Mouse (Mus musculus): ENCODE results near the gene Tekt5. TPM values are rescaled to one million over a fixed set of nuclear protein-coding genes. Genes with fewer than 3 reads are reported as not detected.

Gene Tekt5
- polyA plus RNA-seq, 1 experiment from 2014 or later, result 0.35 TPM

DNA sequence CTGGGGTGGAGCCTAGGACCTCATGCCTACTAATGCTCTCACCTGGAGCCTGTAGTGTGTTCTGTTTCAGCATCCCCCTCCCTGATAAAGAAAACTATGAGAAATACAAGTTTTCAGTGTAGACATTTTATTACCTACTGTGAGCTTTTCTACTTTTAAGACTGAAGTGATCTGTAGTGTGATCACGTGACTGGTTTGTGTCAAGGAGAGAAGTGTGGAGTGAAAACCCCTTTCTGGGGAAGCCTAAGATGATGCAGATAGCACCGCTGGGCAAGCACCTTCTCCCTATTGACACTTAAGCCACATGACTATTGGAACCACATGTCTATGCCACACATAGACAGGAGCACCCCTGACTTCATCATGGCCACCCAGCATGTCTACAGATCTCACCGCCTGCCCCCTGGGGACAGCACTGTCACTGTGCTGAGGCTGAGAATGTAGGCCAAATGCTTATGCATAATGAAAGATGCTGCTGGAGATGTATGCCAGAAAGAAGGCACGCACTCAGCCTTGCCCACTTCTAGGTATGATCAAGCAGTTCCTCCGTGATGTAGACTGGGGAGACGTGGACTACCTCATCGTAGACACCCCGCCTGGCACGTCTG, 25.3 kb upstream of the Tekt5 start:
- Histone ChIP-seq H3K9me3 (ENCODE audit: control insufficient read depth, low read length) (no peaks in the 10 kb centered on the region), H3K4me3 (ENCODE audit: low read length) (no peak overlapping the region), H3K4me2 (ENCODE audit: low read depth, low read length) (no peak overlapping the region), H3K36me3 (ENCODE audit: control insufficient read depth, insufficient read depth, low read length) (peaks cover 27% of the 10 kb centered on the region), H3K27me3 (replicated peaks; ENCODE audit: control insufficient read depth, insufficient read depth, low read length) (no peaks in the 10 kb centered on the region), H3K27ac (ENCODE audit: low read length) (no peak overlapping the region), H3K4me1 (ENCODE audit: control insufficient read depth, insufficient read depth, low read length) (no peaks in the 10 kb centered on the region), H3K9ac (ENCODE audit: low read depth, low read length) (no peak overlapping the region)
- WGBS, result 95% methylated on average over 9 of the region's 9 CpGs
- no peak for ATAC-seq

DNA sequence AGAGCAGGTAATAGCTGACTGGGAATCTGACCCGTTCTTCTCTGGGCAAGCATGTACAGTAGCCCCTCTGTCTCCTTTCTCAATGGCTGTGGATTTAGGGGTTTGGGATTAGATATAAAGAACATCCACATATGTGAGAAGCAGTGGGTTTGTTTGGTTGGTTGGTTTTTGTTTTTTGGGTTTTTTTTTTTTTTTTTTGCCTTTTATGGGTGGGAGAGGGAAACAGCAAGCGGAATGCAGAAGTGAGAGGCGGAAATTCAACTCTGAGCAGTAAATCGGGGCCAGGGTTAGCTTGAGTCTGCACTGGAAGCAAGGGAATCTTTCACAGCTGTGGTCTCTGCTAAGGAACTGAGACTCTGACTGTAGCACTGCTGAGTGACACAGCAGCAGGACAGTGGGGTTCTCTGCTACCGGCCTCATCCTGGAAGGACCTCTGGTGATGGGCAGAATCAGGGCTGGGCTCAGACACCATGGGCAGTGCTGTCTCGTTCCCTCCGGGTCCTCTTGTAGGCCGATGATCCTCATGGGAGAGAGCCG, 22.5 kb upstream of the Tekt5 start:
- peaks cover 20% of the 10 kb centered on the region for H3K36me3 ChIP-seq (ENCODE audit: control insufficient read depth, insufficient read depth, low read length)

DNA sequence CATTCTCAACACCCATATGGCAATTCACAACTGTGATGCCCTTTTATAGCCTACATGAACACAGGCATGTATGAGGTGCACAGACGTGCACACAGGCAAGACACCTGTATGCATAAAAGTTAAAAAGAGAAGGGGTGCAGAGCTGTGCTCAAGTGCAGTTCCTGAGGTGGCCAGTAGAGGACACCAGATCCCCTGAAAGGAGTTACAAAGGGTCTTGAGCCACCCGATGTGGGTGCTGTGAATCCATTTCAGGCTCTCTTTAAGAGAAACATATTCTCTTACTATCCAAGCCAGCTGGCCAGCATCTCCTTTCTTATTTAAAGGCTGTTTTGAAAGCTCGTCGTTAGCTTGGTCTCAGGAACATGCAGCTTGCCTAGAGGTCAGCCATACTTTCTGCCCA, 21.6 kb upstream of the Tekt5 start:
- Histone ChIP-seq H3K36me3 (ENCODE audit: control insufficient read depth, insufficient read depth, low read length) (peaks cover 18% of the 10 kb centered on the region), H3K4me2 (ENCODE audit: low read depth, low read length) (no peak overlapping the region), H3K27ac (ENCODE audit: low read length) (no peak overlapping the region), H3K9ac (ENCODE audit: low read depth, low read length) (no peak overlapping the region), H3K27me3 (replicated peaks; ENCODE audit: control insufficient read depth, insufficient read depth, low read length) (no peaks in the 10 kb centered on the region), H3K4me1 (ENCODE audit: control insufficient read depth, insufficient read depth, low read length) (peaks cover 4% of the 10 kb centered on the region; the same call in 1 of the 2 replicates), H3K4me3 (ENCODE audit: low read length) (no peak overlapping the region), H3K9me3 (ENCODE audit: control insufficient read depth, low read length) (no peaks in the 10 kb centered on the region)
- no peak for ATAC-seq
- WGBS, result 92% methylated on average over 4 of the region's 4 CpGs

More for the DNA sequence above, 22.5 kb upstream of the Tekt5 start:
- 93% methylated on average over 9 of the region's 9 CpGs for WGBS
- Histone ChIP-seq H3K9me3 (ENCODE audit: control insufficient read depth, low read length) (no peaks in the 10 kb centered on the region), H3K9ac (ENCODE audit: low read depth, low read length) (no peak overlapping the region), H3K4me3 (ENCODE audit: low read length) (no peak overlapping the region), H3K4me2 (ENCODE audit: low read depth, low read length) (no peak overlapping the region), H3K27me3 (replicated peaks; ENCODE audit: control insufficient read depth, insufficient read depth, low read length) (no peaks in the 10 kb centered on the region), H3K27ac (ENCODE audit: low read length) (no peak overlapping the region), H3K4me1 (ENCODE audit: control insufficient read depth, insufficient read depth, low read length) (no peaks in the 10 kb centered on the region)
- ATAC-seq, result no peak

DNA sequence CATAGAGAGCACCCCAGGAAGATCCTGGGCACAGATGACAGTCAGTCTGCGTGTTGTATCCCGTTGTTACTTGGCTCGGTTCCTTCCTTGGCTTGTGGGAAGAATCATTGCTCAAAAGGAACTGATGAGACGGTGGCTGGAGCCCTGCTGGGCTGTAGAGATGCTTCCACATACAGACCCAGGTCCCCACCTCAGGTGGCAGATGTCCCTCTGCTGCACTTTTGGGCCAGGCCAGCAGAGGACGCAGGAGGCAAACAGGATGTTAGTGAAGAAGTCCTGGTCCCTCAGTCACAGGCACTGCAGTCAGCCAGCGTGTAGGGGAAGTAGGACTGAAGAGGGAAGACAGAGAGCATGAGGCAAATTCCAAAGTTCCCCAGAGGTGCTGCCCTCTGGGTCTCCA, 20.7 kb upstream of the Tekt5 start:
- no peaks in the 10 kb centered on the region for H3K9me3 ChIP-seq (ENCODE audit: control insufficient read depth, low read length)
- no peak overlapping the region for H3K27ac ChIP-seq (ENCODE audit: low read length)
- H3K4me2 ChIP-seq (ENCODE audit: low read depth, low read length), result no peak overlapping the region
- peaks cover 13% of the 10 kb centered on the region for H3K36me3 ChIP-seq (ENCODE audit: control insufficient read depth, insufficient read depth, low read length)
- H3K4me3 ChIP-seq (ENCODE audit: low read length), result no peak overlapping the region
- WGBS, result 78% methylated on average over 6 of the region's 6 CpGs
- H3K4me1 ChIP-seq (ENCODE audit: control insufficient read depth, insufficient read depth, low read length), result peaks cover 4% of the 10 kb centered on the region; the same call in 1 of the 2 replicates
- no peak overlapping the region for H3K9ac ChIP-seq (ENCODE audit: low read depth, low read length)
- no peaks in the 10 kb centered on the region for H3K27me3 ChIP-seq (replicated peaks; ENCODE audit: control insufficient read depth, insufficient read depth, low read length)
- no peak for ATAC-seq

DNA sequence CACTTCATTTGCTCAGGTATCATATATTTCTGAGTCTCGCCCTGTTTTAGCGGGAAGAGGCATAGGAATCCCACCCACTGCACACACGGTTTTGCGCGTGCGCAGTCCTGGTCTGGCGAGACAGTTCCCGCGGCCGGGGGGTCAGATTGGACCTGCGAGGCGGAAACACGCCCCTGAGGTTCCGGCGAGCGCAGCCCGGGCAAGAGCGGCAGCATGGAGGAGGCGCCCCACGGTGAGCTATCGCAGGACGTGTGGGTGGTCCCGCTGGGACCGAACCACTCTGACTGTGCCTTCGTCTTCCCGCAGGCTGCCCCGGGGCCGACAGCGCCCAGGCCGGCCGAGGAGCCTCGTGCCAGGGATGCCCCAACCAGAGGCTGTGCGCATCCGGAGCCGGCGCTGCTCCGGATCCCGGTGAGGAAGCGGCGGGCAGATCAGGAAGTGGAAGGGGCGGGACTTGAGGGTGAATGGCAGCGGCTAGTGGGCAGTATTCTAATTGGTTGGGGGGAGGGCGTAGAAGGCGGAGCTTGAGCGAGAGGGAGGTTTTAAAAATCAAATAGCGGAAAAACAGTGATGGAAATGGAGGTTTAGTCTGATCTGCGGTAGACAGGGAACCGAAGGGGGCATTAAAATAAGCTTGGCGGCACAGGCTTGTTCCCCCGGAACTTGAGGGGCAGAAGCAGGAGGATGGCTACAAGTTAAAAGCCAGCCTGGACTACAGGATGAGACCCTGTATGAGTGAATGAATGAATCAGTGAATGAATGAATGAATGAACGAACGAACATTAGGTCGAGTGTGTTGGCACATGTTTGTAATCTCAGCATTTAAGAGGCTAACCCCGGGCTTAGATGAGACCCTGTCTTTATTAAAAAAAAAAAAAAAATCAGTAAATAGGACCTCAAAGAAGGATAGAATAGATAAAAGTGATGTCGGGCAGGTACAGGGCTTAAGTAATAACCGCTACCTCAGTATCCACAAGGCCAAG, 16.8 kb upstream of the Tekt5 start, which contains the start of gene Nubp1:
TSS of gene Nubp1 (plus strand) at position 185 of the 983 bp plus-strand sequence.
- peak within 1 kb of the TSS; percentile 86 for H3K9ac ChIP-seq (ENCODE audit: low read depth, low read length)
- H3K27ac ChIP-seq (ENCODE audit: low read length), result peak within 1 kb of the TSS; percentile 91
- H3K36me3 ChIP-seq (ENCODE audit: control insufficient read depth, insufficient read depth, low read length), result 0 out of 2 replicates have a peak, but pooled peaks cover 3% of the 10 kb centered on the region
- H3K4me2 ChIP-seq (ENCODE audit: low read depth, low read length), result peak within 1 kb of the TSS; percentile 81
- 3% methylated on average over 56 of the region's 56 CpGs for WGBS
- H3K4me1 ChIP-seq (ENCODE audit: control insufficient read depth, insufficient read depth, low read length), result peaks cover 4% of the 10 kb centered on the region; the same call in 1 of the 2 replicates
- peak; percentile 99 for ATAC-seq
- no peaks in the 10 kb centered on the region for H3K27me3 ChIP-seq (replicated peaks; ENCODE audit: control insufficient read depth, insufficient read depth, low read length)
- no peaks in the 10 kb centered on the region for H3K9me3 ChIP-seq (ENCODE audit: control insufficient read depth, low read length)
- peak within 1 kb of the TSS; percentile 89 for H3K4me3 ChIP-seq (ENCODE audit: low read length)

DNA sequence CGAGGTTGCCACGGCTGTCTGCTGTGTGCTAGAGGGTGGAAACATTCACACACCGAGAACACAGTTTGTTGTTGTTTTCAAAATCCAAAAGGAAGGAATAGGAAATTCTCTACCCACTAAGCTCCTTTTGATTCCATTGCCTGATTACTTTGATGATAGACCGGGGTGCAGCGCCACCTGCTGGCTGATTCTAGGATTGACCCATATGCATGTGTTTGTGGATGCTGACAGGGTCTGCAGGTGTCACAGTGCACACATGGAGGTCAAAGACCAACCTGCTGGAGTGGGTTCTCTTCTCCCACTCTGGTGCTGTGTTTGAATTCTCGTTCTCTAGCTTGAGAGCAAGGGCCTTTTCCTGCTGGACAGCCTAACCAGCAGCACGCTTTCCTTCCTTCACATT, 3.9 kb upstream of the Tekt5 start:
- ATAC-seq, result no peak; the same call in 1 of the 2 replicates
- 31% methylated on average over 7 of the region's 7 CpGs for WGBS

DNA sequence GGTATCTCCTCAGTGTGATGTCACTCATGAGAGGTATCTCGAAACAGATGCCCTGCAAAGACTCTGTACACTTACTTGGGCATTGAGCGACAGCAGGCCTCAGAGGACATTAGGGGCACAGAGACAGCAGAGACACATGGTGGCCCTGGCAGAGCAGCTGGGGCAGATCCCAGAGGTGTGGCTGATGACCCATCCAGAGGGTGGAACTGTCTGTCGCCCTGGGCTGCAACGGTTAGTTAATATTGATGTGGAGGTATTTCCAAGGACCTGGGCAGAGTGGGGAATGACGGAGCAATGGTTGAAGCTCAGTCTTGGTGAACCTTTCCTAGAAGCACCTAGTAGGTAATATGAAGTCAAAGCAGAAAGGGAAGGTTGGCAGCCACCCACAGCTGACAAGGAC, 3.5 kb upstream of the Tekt5 start:
- WGBS, result 70% methylated on average over 5 of the region's 5 CpGs
- Histone ChIP-seq H3K9me3 (ENCODE audit: control insufficient read depth, low read length) (no peaks in the 10 kb centered on the region), H3K4me1 (ENCODE audit: control insufficient read depth, insufficient read depth, low read length) (no peaks in the 10 kb centered on the region), H3K27ac (ENCODE audit: low read length) (no peak overlapping the region), H3K27me3 (replicated peaks; ENCODE audit: control insufficient read depth, insufficient read depth, low read length) (no peaks in the 10 kb centered on the region), H3K36me3 (ENCODE audit: control insufficient read depth, insufficient read depth, low read length) (no peaks in the 10 kb centered on the region), H3K4me2 (ENCODE audit: low read depth, low read length) (no peak overlapping the region), H3K9ac (ENCODE audit: low read depth, low read length) (no peak overlapping the region), H3K4me3 (ENCODE audit: low read length) (no peak overlapping the region)
- ATAC-seq, result no peak

More for the DNA sequence above, 3.9 kb upstream of the Tekt5 start:
- Histone ChIP-seq H3K4me3 (ENCODE audit: low read length) (no peak overlapping the region), H3K27ac (ENCODE audit: low read length) (no peak overlapping the region), H3K4me1 (ENCODE audit: control insufficient read depth, insufficient read depth, low read length) (no peaks in the 10 kb centered on the region), H3K9me3 (ENCODE audit: control insufficient read depth, low read length) (no peaks in the 10 kb centered on the region), H3K36me3 (ENCODE audit: control insufficient read depth, insufficient read depth, low read length) (no peaks in the 10 kb centered on the region), H3K4me2 (ENCODE audit: low read depth, low read length) (no peak overlapping the region), H3K27me3 (replicated peaks; ENCODE audit: control insufficient read depth, insufficient read depth, low read length) (no peaks in the 10 kb centered on the region), H3K9ac (ENCODE audit: low read depth, low read length) (no peak overlapping the region)

DNA sequence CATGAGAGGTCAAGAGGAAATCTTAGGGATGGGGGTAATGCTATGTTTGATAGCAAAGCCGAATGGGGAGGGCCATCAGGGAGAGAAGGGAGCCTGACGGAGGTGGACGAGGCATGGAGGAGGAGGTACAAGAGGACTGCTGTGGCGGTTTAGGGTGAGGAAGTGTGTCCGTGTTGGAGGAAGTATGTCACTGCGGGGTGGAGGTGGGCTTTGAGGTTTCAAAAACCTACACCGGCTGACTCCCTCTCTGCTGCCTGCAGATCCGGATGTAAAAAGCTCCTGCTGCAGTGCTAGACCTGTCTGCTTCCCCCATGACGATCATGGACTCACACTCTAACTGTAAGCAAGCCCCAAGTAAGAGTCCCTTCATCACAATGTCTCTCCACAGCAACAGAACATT, 2.7 kb downstream of the Tekt5 start:
- no peak overlapping the region for H3K4me3 ChIP-seq (ENCODE audit: low read length)
- H3K4me1 ChIP-seq (ENCODE audit: control insufficient read depth, insufficient read depth, low read length), result no peaks in the 10 kb centered on the region
- 71% methylated on average over 9 of the region's 9 CpGs for WGBS
- H3K36me3 ChIP-seq (ENCODE audit: control insufficient read depth, insufficient read depth, low read length), result no peaks in the 10 kb centered on the region
- no peak for ATAC-seq
- H3K27me3 ChIP-seq (replicated peaks; ENCODE audit: control insufficient read depth, insufficient read depth, low read length), result no peaks in the 10 kb centered on the region
- no peak overlapping the region for H3K27ac ChIP-seq (ENCODE audit: low read length)
- H3K9ac ChIP-seq (ENCODE audit: low read depth, low read length), result no peak overlapping the region
- no peak overlapping the region for H3K4me2 ChIP-seq (ENCODE audit: low read depth, low read length)
- H3K9me3 ChIP-seq (ENCODE audit: control insufficient read depth, low read length), result no peaks in the 10 kb centered on the region

DNA sequence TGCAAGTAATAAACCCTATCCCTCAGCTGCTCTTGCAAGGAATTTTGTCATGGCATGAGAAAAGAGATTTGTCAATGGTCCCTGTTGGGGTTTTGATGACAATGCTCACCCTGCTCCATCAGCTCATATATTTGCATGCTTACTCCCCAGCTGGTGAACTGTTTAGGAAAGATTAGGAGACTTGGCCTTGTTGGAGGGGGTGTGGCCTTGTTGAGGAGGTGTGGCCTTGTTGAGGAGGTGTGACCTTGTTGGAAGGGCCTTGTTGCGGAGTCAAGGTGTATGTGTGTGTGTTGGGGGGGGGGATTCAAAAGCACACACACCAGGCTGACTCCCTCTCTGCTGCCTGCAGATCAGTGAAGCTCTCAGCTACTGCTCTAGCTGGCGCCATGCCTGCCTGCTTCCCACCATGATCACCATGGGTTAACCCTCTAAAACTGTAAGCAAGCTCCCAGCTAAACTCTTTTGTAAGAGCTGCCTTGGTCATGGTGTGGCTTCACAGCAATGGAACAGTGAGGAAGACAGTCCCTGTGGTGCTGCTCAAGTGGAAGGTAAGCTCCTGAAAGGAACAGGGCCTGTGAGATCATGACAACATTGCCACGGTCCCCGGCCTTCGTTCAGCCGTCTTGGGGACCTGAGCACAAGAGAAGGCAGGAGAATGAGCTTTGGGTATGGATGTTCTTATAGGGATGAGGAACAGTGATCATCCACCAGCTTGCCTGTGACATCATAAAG, 6.5 kb downstream of the Tekt5 start:
- no peak overlapping the region for H3K4me3 ChIP-seq (ENCODE audit: low read length)
- no peak overlapping the region for H3K9ac ChIP-seq (ENCODE audit: low read depth, low read length)
- H3K4me1 ChIP-seq (ENCODE audit: control insufficient read depth, insufficient read depth, low read length), result peaks cover 6% of the 10 kb centered on the region; the same call in 1 of the 2 replicates
- no peak for ATAC-seq
- no peaks in the 10 kb centered on the region for H3K36me3 ChIP-seq (ENCODE audit: control insufficient read depth, insufficient read depth, low read length)
- H3K9me3 ChIP-seq (ENCODE audit: control insufficient read depth, low read length), result no peaks in the 10 kb centered on the region
- no peak overlapping the region for H3K27ac ChIP-seq (ENCODE audit: low read length)
- WGBS, result 89% methylated on average over 6 of the region's 6 CpGs
- no peak overlapping the region for H3K4me2 ChIP-seq (ENCODE audit: low read depth, low read length)
- H3K27me3 ChIP-seq (replicated peaks; ENCODE audit: control insufficient read depth, insufficient read depth, low read length), result no peaks in the 10 kb centered on the region
